Mouse (Mus musculus) mesoderm, embryonic 11.5 days (tissue): ENCODE measurements at regions not wholly inside any gene's neighbourhood (a gene's known extent, or its start where the extent isn't known, plus 50 kb on each side); places are given as distances from the start of the nearest gene placed in this dataset.

Experiments
- DNase-seq: peaks from one replicate; pipeline ENCODE4 v3.0.0-alpha.2; 2012; ENCODE audit warnings: low read depth, low spot score

DNA sequence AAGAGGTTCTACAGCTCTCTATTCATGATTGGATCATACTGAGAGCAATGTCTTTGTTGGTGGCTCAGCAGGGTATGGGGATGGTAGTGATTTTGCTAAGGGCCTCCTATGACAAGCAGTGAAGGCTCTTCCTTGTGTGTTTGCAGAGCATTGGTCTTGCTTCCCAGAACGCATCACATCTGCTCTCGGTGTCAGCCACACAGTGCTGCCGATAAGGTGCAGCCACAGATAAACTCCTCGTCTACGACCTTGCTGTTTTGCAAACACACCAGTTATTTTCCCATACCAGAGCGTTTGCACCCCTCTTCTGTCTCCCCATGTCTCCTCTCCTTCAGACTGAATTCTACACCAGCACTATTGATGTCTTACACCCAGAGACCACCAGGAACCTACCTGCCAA is 68.4 kb upstream of the Thpo start:
- no peak for DNase-seq

DNA sequence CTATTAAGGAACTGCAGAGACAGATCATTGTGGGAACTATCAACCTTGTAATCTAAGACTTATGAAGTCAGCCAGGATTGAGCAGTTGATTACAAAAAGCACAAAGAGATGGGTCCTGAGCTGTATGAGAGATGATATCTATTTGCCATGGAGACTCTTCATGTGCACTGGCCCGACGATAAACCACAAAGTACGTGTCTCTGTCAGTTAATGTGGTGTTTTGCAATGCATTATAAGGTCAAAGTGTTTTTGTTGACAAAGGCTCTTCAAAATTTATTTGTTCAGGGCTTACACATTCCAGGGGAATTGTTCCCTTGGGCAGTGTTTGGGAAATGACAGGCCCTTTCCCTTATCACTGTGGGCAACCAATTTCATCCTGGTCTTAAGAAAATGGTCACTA is 65.7 kb upstream of the Thpo start:
- no peak for DNase-seq

DNA sequence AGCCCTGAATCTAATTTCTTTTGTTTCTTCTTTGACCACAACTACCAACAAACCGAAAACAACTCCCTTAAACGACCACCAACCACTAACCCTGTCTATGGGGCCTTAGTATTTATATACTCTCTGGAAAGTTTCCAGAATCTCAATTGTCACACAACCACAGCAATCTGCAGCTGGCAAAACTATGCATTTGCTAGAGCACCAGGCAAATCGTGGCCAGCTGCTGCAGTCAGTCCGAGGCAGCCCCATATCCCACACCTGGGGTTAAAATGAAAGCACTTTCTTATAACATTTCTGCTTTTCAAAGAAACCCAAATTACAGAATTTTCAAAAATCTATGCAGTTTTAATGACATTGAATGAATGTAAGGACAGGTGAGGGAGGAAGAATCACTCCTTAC is 63.8 kb upstream of the Thpo start:
- no peak for DNase-seq

DNA sequence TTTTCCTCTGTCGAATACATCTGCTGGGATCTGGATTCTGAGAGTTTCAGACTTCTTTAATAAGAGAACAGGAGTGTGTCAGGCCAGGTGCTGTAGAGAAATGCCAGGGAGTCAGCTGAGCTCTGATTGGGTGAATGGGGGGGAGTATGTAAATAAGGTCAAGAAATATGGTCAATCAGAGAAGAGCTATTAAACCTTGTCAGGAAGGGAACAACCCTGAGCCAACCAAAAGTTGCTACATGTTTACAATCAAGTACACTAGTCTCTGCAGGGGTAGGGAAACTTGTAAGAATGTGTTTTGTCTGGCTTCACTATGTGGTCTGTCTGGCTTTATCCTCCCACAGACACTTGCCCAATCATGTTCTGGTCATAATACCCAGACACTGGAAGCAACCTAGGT is 60.4 kb upstream of the Thpo start:
- DNase-seq, result no peak
